Mouse (Mus musculus): ENCODE measurements at regions not wholly inside any gene's neighbourhood (a gene's known extent, or its start where the extent isn't known, plus 50 kb on each side); places are given as distances from the start of the nearest gene placed in this dataset.

DNA sequence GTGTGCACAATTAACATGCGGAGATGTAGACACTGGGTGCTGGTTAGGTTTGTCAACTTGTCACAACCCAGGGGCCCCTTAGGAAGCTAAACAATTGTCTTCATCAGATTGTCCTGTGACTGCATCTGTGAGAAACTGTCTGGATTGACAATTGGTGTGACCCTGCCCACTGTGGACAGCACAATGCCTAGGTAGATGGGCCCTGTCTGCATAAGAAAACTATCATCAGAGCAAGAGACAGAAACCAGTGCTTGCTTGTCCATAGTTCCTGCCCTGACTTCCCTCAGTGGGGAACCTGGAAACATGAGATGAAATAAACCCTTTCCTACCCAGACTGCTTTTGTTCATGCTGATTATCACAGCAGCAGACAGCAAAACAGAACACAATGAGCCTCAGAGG is 63.5 kb upstream of the Tyw5 start:
- no peak for DNase-seq (ENCODE audit: low spot score)

DNA sequence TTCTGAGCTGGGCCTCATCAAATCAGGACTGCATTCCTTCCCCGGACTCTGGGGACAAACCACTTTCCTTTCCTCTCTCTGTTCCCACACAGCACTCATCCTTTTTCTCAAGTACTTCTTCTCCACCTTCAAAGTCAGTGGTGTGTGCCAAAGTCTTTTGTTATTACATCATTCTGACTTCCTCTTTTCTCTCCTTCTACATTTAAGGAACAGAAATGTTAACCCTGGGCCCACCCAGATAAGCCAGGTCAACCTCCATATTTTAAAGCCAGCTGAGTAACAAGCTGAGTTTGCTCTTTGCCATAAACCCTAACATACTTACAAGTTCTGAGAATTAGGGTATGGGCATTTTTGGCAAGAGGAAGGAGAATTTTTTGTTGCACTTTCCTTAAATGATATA is 65.3 kb upstream of the Tyw5 start:
- DNase-seq (ENCODE audit: low spot score): no peak

DNA sequence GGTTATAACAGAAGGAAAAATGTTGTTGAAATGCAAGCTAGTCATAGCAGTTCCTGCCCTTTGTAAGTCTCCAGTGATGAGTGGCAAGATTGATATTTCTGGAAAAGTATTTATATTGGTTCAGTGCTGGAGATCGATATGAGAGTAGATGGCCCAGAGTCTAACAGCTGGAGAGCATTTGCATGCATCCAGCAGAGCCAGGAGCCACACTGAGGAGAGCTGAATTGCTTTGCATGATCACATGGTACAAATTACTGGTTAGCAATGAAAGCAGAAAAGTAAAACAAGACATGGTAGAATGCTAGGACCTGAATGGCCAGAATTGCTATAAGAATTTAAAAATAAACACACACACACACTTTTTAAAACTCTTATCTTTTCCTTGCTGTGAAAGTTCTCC is 70.8 kb upstream of the Tyw5 start:
- no peak for DNase-seq (ENCODE audit: low spot score)

DNA sequence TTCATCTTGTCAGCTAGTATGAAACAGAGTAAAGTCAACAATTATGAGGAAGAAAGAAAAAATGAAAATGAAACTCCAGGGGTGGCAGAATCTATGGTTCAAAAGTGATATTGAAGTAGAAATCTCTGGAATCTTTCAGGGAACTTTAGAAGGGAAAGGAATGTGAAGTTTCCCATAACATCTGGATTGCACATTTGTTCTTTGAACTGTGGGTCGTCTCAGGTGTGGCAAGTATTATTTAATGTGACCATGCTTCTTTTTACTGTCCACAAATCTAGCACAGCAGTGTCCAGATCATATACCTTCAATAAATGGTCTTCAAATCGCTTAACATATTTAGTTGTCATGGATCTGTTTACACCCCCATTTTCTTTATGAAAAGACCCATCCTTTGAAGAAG is 71.2 kb upstream of the Tyw5 start:
- DNase-seq (ENCODE audit: low spot score): no peak

DNA sequence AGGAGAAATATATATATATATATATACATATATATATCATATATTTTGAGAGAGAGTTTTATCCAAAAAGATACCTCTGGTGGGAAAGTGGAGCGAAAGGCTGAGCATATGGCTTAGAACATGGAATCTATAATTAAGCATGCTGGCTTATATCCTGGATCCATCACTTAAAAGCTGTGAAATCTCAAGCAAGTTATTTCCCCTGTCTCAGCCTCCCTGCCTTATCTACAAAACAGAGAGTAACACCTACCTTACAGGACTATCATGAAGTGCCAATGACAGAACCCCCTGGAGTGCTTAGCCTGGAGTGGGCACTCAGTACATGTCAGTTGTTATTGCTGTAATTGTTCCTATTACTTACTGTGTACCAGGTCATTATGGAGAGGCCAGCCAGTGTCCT is 71.9 kb upstream of the Tyw5 start:
- DNase-seq (ENCODE audit: low spot score): no peak

DNA sequence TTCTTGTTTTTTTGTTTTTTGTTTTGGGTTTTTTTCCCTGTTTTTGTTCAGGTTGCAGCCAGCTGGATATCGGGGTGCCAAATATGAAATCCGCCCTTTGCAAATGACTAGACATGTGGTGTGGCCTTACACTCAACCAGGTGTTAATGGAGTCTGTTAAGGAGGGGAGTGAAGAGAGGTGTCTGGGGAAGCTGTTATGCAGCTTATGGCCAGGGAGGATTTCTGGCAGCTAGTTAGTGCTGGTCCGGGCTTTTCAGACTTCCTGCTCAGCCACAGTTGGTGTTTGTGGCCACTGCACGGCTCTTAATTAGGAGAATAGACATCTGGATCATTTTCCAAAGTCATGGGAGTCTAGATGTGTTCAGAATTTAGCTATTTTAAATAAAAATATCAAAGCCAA is 72.7 kb upstream of the Tyw5 start:
- DNase-seq (ENCODE audit: low spot score): no peak

DNA sequence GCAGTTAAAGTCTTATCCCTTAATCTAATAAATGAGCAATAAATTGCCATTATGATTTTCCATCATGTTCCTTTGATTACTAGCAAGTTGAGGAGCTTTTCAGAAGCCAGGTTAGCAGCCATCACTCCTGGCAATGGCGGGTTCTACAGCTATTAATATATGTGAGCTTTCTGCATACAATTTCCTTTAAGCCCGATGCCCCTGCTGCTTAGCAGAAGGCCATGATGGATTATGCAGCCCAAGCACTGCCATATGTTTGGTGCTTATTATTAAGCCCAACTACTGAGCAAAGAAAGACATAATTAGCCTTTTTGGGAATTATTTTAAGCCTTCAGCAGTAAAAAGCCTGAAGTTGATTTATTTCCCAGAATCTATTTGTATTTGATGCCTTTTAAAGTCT is 82.3 kb upstream of the Tyw5 start:
- DNase-seq (ENCODE audit: low spot score): no peak

DNA sequence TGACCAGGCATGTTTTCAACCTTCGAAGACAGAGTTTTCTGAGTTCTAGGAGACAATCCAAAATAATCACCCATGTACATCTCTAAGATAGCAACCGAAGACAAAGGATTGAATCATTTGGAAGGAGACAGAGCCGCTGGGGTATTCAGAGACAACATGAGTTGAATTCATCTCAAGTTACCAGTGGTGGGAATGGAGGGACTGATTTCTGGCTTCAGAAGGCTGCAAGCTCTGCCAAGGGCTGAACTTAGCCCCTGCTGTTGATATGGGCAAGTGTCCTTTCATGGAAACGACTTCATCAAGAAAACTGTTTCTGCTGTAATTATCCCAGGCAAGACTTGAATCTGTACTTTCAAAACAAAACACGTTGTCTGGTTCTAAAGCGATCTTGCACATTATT is 82.7 kb upstream of the Tyw5 start:
- DNase-seq (ENCODE audit: low spot score): no peak

DNA sequence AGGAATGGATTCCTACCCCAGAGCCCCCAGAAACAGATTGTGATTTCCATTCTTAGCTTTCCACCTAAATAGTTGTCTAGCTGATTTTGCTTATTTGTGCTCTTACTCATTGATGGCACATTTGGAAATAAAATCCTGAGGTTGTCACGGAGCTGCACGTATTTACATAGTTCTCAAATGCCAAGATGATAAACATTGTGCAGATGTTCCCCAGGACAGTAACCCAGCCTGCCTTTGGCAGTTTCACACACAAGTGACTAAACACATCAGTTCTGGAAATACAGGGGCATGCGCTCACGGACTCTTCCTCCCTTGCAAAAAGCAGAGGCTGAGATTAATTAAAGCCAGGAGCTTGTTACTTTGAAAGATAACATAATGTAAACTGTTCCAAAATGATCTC is 83.1 kb upstream of the Tyw5 start:
- no peak for DNase-seq (ENCODE audit: low spot score)

DNA sequence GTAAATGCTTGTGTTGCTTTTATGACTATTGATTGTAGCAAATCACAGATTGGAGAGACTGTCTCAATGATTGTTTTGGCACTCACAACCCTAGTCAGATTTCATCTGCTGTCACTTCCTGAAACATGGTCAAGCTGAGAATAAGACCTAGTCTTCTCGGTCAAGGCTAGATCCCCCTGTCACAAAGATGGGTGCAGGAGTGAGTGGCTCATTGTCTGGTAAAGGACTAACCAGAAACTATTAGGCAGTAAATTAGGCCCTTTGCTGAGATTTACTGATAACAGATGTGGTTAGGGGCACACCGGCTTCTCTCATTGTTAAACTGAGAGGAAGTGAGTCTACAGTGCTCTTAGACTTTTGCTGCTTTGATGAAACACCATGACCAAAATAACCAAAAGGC is 85.8 kb upstream of the Tyw5 start:
- no peak for DNase-seq (ENCODE audit: low spot score)

DNA sequence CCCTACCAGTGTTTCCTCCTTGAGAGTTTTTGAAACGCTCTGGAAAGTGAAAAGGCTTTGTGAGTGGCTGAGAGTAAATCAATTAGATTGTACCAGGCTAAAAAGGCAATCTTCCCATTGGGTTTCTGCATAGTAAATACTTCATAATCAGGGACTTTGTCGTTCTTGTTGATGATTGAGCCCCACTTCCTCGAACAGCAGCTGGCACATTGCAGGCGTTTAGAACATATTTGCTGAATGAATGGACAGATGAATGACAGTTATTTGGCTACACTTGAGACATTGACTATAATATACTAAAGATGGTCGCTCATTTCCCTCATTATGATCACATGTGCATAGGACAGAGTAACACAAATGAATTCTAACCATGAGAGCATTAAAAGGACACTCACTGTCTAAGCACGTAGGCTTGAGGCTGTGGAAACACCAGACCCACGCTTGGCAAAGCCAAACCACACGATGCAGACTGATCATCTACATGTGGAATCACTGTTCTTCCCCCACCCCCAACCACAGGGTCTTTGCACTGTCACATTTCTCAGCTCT is 90.7 kb upstream of the Tyw5 start:
- no peak for DNase-seq (ENCODE audit: low spot score)

DNA sequence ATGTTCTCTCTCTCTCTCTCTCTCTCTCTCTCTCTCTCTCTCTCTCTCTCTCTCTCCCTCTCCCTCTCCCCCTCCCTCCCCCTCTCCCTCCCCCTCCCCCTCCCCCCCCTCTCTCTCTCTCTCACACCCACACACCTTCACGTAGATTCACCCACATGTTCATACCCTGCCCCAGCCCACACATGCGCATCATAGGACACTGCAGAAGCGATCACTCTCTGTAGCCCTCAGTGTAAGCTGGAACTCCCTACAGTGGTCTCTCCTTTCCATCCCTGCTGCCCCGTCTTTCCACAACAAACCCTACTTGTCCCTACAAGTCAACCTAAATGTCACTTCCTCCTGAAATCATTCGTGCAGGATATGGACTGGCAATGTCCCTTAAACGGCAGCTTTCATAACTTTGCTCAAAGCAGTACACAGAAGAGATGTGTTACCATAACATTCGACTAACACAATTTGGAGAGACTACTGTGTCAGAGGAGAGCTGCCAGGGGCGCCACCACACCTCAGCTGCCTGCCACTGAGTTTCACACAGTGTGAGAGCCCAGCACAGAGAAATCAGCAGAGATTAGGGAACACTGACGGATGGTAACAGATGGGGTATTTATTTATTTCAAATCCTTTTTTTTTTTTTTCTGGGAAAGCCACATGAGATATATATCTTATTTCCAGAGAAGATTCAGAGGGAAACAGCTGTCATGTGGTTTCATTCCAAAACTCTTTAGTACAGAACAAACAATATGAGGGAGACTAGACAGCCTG is 103.6 kb upstream of the Tyw5 start:
- no peak for DNase-seq (ENCODE audit: low spot score)

DNA sequence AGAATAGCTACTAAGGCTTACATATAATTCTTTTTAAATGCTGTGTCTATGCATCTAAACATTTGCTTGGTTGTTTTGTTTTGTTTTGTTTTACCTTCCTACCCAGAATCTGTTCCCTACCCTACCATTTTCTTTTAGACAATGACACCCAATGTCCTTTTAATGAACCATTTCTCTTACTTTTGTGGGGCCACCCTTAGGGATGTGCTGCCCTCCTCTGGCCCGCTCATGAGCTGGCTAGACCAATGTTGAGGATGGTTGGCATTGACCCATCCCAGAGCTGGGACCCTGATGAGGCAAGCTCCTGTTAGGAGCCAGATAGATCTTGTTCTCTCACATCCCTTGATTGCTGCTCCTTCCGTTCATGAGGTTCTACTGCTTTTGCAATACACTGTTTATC is 105.0 kb upstream of the Tyw5 start:
- no peak for DNase-seq (ENCODE audit: low spot score)

DNA sequence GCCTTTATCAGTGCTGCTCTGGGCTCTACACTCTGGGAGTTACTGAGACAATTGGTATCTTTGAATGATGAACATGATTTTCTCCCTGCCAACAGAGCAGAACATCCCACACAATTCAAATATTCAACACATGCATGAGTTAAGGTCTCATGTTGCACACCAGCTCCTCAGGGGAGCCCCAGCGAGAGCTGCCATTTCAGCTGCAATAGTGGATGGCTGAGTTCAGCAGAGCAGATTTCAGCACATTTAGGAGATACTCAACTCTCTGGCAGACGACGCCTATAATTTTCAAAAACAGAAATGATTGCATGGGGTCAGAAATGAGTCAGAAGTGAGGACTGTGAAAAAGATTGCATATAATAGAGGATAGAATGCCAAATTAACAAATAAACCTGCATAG is 105.6 kb upstream of the Tyw5 start:
- no peak for DNase-seq (ENCODE audit: low spot score)

DNA sequence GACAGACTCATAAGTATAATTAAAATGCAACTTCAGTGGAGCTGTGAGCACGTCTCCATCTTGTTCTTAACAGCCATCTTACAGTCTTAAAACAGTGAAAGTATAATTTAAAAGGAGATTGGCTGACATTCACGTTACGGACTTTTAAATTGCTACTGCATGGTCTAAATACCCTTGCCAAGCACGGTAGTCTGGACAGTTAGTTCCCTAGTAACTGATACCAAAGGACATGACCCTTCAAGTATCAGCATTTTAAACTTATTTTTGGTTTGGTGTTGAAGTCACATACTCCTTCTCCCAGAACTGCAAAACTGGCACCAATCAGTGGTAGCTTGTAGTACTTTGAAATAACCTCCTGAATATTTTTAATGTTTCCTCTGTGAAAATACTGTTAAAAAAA is 119.1 kb upstream of the Tyw5 start:
- no peak for DNase-seq (ENCODE audit: low spot score)

DNA sequence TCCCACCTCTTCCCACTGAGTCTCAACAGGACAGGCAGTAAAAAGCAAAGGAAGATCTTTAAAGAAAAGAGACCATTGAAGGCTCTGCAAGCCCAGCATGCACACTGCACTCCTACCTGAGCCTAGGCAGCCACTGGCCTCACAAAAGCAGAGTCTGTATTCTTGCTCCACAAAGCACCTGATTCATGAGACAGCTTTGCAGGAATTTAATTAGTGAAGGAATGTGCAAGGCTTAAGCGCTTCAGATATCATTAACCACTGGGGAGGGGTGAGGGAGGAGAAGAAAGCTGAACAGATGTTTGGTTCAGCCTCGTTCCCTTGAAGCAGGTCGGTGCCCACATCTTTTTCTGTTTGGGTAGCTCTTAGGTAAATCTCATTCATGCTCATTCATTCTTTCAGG is 121.8 kb upstream of the Tyw5 start:
- no peak for DNase-seq (ENCODE audit: low spot score)

DNA sequence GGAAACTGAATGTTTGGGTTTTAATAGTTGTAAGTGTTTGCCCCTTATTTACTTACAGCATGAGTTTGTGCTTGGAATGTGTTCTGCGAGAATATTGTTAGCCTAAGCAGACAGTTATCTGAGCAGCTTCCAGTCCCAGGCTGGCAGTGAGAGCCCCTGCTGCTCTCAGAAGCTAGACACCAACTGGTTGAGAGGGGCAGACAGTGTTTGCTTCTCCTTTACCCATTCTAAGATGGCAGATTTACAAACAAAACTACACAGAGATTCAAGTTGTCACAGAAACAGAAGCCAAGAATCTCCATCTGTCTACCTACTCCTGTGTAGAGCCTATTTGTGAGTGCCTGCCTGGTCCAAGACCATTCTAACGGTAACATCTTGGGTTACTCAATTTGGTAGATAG is 122.4 kb upstream of the Tyw5 start:
- DNase-seq (ENCODE audit: low spot score): no peak

DNA sequence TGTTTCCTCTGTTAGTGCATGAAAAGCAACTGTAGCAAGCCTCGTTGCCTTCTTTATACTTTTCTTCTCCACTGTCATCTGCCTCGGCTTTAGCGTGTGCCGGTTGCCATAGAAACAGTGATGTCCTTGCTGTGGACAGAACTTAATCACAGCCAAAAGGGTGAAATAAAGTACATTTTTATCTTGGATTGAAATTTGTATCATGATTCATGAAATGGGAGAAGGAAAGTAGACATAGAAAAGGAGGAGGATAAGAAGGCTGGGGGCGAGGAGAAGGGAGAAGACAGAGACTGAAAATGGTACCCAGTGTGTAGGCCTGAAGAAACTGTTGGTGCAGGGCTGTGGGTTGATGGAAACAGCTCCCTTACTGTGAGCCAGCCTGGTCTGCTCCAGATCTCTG is 130.5 kb upstream of the Tyw5 start:
- no peak for DNase-seq (ENCODE audit: low spot score)

DNA sequence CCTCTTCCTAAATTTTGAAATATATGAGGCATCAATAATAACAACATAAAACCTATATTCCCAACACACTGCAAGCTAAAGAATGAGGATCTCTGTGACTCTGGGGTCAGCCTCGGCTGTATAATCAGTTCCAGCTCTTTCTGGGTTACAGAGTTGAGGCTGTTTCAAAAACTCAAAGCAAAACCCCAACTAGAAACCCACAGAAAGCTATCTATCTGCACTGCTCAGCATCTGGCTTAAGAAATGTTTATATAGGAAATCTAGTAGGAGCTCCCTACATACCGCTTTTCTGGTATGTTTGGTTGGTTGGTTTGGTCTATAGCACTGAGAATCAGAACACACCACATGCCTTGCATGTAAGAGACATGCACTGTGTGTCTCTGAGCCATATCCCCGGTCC is 137.8 kb upstream of the Tyw5 start:
- no peak for DNase-seq (ENCODE audit: low spot score)

DNA sequence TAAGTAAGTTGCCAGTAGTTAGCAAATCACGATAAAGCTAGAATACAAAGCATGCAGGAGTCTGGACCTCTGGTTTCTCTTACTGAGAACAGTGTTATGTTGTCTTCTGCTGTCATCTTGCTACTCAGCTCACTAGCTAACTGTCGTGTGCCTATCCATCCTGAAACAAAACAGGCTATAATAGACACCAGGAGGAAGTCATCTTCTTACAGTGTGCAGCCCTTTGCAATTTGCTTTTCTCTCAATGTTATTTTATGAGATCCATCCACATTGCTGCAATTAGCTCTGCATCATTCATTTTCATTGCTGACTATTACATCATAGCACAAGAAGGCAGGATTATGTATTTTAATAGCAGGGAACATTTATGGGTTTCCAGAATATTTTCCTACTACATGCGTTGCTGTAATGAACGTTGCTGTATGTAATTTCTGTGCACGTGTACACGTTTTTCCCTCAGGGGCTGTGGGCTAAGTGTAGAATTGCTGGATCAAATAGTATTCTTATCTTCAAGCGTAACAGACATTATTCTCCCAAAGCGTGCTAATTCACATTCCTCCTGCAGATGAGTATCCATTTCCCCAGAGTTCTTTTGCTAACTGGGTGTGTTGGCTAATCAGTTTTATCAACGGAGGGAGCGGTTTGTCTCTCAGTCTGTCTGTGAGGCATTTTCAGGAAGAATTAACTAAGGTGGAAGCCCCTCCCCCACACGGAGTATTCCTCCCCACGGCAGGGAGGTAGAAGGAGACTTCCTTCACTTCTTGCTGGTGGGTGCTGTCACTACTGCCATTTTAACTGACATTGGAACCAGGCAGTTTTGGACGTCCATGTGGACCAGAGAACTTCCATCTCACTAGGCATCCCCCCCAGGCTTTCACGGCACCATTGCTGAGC is 139.1 kb upstream of the Tyw5 start:
- no peak for DNase-seq (ENCODE audit: low spot score)

DNA sequence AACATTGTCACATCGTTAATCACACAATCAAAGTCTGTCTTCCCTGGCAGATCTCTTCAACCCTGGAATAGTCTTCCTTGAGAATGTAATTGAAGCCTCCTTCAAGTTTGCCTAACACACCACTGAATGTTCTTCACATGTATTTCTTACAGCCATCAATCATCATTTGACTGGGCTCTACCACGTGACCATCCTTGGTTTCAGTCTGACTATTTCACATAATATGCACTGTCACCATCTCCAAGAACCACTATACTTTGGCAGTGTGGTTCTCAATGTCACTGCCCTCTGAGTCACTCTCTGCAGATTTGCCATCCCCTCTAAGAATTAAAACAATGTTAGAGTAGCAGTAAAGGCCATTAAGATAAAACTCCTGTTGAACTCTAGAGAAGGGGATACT is 154.6 kb upstream of the Tyw5 start:
- no peak for DNase-seq (ENCODE audit: low spot score)

DNA sequence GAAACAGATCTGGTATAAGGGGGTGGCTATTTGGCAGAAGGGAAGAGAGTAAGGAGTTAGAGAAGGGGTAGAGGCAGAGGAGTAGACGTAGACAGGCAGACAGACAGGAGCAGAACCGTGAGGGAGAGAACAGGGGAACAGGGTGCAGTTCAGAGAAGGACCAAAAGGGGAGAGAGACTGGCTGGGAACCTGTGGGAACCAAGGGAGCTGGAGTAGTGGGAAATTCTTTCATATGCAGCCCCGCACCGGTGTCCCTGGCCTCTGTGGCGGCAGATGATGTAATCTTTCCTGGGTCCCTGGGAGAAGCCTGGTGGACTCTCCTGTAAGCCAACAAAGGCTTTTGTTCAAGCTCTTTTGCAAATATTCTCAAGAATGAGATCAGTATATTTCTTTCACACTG is 157.8 kb upstream of the Tyw5 start:
- DNase-seq (ENCODE audit: low spot score): no peak

DNA sequence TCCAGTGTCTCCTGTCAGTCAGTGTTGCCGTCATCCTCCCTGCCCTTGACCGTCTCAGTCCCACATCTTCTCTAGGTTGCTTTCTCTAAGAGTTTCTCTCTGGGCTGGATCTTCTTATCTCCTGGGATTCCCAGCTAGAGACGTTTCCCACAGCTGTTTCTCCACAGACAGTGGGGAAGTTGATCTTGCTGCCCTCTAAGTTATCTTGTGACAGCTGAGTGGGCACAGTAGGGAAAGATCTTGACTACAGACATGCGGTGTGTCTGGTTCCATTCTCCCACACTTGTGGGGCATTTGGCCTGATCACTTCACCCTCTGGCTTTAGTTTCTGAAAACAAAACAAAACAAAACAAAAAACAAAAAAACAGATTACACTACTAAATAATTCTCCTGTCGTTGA is 165.2 kb upstream of the Tyw5 start:
- peak; percentile 15 for DNase-seq (ENCODE audit: low spot score)
